Mouse (Mus musculus) liver, embryonic 11.5 days (tissue): Measurements from ENCODE around the gene Borcs6. TPM values are rescaled to one million over a fixed set of nuclear protein-coding genes. Genes with fewer than 3 reads are reported as not detected.

Source experiments
- ATAC-seq: fragments of 200-750 bp; cut with Nextera tagmentation; replicated peaks from 2 replicates; pipeline ENCODE4 v1.8.0; 2017; ENCODE audit warnings: moderate number of reproducible peaks, mild to moderate bottlenecking, moderate TSS enrichment, moderate library complexity; ENCODE audit not compliant: low FRiP score
- DNase-seq: peaks from one replicate; pipeline ENCODE4 v3.0.0-alpha.2; 2017; ENCODE audit warnings: low spot score
- H3K27ac ChIP-seq: fragments of 300-500 bp; sonication (generic); 2 replicates; pipeline ENCODE4 v1.5.1; 2014; ENCODE audit warnings: mild to moderate bottlenecking, low read depth, low read length, control low read depth
- H3K27me3 ChIP-seq: fragments of 300-500 bp; sonication (generic); replicated peaks from 2 replicates; pipeline ENCODE4 v1.6.1; 2014; ENCODE audit warnings: low read length, mixed read lengths; ENCODE audit not compliant: control insufficient read depth, insufficient read depth
- H3K36me3 ChIP-seq: fragments of 300-500 bp; sonication (generic); 2 replicates; pipeline ENCODE4 v1.6.1; 2014; ENCODE audit warnings: mild to moderate bottlenecking, low read length, moderate library complexity, mixed read lengths; ENCODE audit not compliant: control insufficient read depth, insufficient read depth
- H3K4me1 ChIP-seq: fragments of 300-500 bp; sonication (generic); replicated peaks from 2 replicates; pipeline ENCODE4 v1.6.1; 2014; ENCODE audit warnings: low read length, mixed read lengths; ENCODE audit not compliant: control insufficient read depth, insufficient read depth
- H3K4me2 ChIP-seq: fragments of 300-500 bp; sonication (generic); 2 replicates; pipeline ENCODE4 v1.6.1; 2014; ENCODE audit warnings: mild to moderate bottlenecking, control low read depth, moderate library complexity
- H3K4me3 ChIP-seq: fragments of 300-500 bp; sonication (generic); 2 replicates; pipeline ENCODE4 v1.5.1; 2014; ENCODE audit warnings: low read depth, low read length, control low read depth
- H3K9ac ChIP-seq: fragments of 300-500 bp; sonication (generic); 2 replicates; pipeline ENCODE4 v1.6.1; 2014; ENCODE audit warnings: low read depth, low read length, control low read depth
- H3K9me3 ChIP-seq: fragments of 300-500 bp; sonication (generic); 2 replicates; pipeline ENCODE4 v1.6.1; 2016; ENCODE audit warnings: low read length, inconsistent platforms, mixed read lengths; ENCODE audit not compliant: control insufficient read depth
- WGBS: fragments of 180-500 bp; shearing (Covaris S2); extraction: QIAGEN DNeasy Blood & Tissue Kit; methylation state at CpG from one replicate; pipeline ENCODE4 v1.1.7; 2014; 5-methylcytosine and 5-hydroxymethylcytosine counted together
- polyA plus RNA-seq: library from polyadenylated mRNA; unstranded; fragments of >200 nt; fragmentation: Nextera tagmentation; extraction: Ambion mirVana; gene quantifications from 2 replicates; pipeline ENCODE4 v1.2.1, GENCODE M21; 2014

The Borcs6 gene
- polyA plus RNA-seq, 1 experiment from 2014 or later, result 6.6 TPM

GRCm38 (mm10) chr11:69045531-69046394 is 13.8 kb upstream of the Borcs6 start, which contains the start of gene Aurkb:
Gene Aurkb, plus strand, starts transcription at chr11:69045647.
- WGBS, result under 1% methylated on average over 54 of the region's 54 CpGs
- DNase-seq, result peak; percentile 87

DNA sequence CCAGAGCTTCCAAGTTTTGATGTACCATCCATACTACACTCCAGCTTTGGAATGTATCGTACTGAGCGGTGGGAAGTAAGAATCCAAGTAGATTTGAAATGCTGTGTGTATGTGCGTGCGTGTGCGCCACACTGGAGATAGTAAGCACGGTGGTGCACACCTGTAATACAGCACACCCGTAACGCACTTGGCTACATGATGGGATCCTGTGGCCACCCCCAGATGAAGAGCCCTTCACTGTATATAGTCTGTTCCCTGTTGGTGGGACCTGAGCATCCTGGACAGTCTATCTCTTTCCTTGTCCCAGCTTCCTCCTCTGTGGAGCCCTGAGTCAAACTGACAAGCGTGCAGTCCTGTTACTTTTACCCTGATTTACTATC is 13.1 kb upstream of the Borcs6 start:
- H3K36me3 ChIP-seq, result peaks cover 27% of the 10 kb centered on the region
- 18% methylated on average over 9 of the region's 9 CpGs for WGBS
- ATAC-seq (no peak), DNase-seq (no peak)
- H3K4me3 ChIP-seq, result peak overlapping the region; percentile 94
- H3K4me2 ChIP-seq, result peak overlapping the region; percentile 97
- no peaks in the 10 kb centered on the region for H3K9me3 ChIP-seq
- H3K9ac ChIP-seq, result peak overlapping the region; percentile 97
- peaks cover 18% of the 10 kb centered on the region for H3K4me1 ChIP-seq
- H3K27ac ChIP-seq, result peak overlapping the region; percentile 95
- no peaks in the 10 kb centered on the region for H3K27me3 ChIP-seq

More at GRCm38 (mm10) chr11:69045531-69046394, 13.8 kb upstream of the Borcs6 start, which contains the start of gene Aurkb:
- H3K4me1 ChIP-seq, result peaks cover 18% of the 10 kb centered on the region
- peak within 1 kb of the TSS; percentile 97 for H3K4me2 ChIP-seq
- peak within 1 kb of the TSS; percentile 95 for H3K27ac ChIP-seq
- peaks cover 22% of the 10 kb centered on the region for H3K36me3 ChIP-seq
- H3K9me3 ChIP-seq, result no peaks in the 10 kb centered on the region
- H3K4me3 ChIP-seq, result peak within 1 kb of the TSS; percentile 94
- peak within 1 kb of the TSS; percentile 97 for H3K9ac ChIP-seq
- ATAC-seq, result peak; percentile 82
- H3K27me3 ChIP-seq, result no peaks in the 10 kb centered on the region

GRCm38 (mm10) chr11:69047592-69047991 is 11.9 kb upstream of the Borcs6 start:
- DNase-seq (no peak), ATAC-seq (no peak)
- Histone ChIP-seq H3K36me3 (peaks cover 31% of the 10 kb centered on the region), H3K27me3 (no peaks in the 10 kb centered on the region), H3K4me2 (peak overlapping the region; percentile 97), H3K9me3 (no peaks in the 10 kb centered on the region), H3K27ac (no peak overlapping the region), H3K4me1 (peaks cover 18% of the 10 kb centered on the region), H3K4me3 (peak overlapping the region; percentile 94), H3K9ac (peak overlapping the region; percentile 13; the same call in 1 of the 2 replicates)
- 91% methylated on average over 12 of the region's 12 CpGs for WGBS

DNA sequence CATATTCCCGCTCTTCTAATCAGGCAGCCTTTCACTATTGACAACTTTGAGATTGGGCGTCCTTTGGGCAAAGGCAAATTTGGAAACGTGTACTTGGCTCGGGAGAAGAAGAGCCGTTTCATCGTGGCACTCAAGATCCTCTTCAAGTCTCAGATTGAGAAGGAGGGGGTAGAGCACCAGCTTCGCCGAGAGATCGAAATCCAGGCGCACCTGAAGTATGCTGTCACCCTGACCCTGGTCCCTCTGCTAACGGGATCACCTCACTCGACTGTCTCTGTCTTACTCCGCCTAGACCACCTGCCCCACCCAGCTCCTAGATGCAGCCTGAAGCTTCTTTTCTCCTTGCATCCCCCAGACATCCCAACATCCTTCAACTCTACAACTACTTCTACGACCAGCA is 11.4 kb upstream of the Borcs6 start:
- Histone ChIP-seq H3K9ac (no peak overlapping the region), H3K9me3 (no peaks in the 10 kb centered on the region), H3K36me3 (peaks cover 31% of the 10 kb centered on the region), H3K4me2 (no peak overlapping the region), H3K27me3 (no peaks in the 10 kb centered on the region), H3K27ac (no peak overlapping the region), H3K4me1 (peaks cover 18% of the 10 kb centered on the region), H3K4me3 (no peak overlapping the region; the same call in 1 of the 2 replicates)
- ATAC-seq, result no peak
- no peak for DNase-seq
- WGBS, result 90% methylated on average over 14 of the region's 14 CpGs

- Histone ChIP-seq H3K36me3 (peaks cover 35% of the 10 kb centered on the region), H3K4me3 (no peak overlapping the region), H3K27me3 (no peaks in the 10 kb centered on the region), H3K4me2 (no peak overlapping the region), H3K4me1 (peaks cover 14% of the 10 kb centered on the region), H3K9me3 (no peaks in the 10 kb centered on the region), H3K27ac (no peak overlapping the region), H3K9ac (no peak overlapping the region)
- 89% methylated on average over 8 of the region's 8 CpGs for WGBS
- no peak for ATAC-seq
- DNase-seq, result no peak
Measured at GRCm38 (mm10) chr11:69050748-69051147, 8.8 kb upstream of the Borcs6 start.

GRCm38 (mm10) chr11:69051771-69052170 is 7.7 kb upstream of the Borcs6 start:
- H3K4me1 ChIP-seq, result peaks cover 11% of the 10 kb centered on the region
- no peaks in the 10 kb centered on the region for H3K27me3 ChIP-seq
- no peak for DNase-seq
- H3K27ac ChIP-seq, result no peak overlapping the region
- WGBS, result 84% methylated on average over 4 of the region's 4 CpGs
- H3K4me2 ChIP-seq, result no peak overlapping the region
- peaks cover 35% of the 10 kb centered on the region for H3K36me3 ChIP-seq
- no peak overlapping the region for H3K4me3 ChIP-seq
- H3K9me3 ChIP-seq, result no peaks in the 10 kb centered on the region
- no peak for ATAC-seq
- H3K9ac ChIP-seq, result no peak overlapping the region

- H3K27me3 ChIP-seq, result no peaks in the 10 kb centered on the region
- H3K36me3 ChIP-seq, result peaks cover 35% of the 10 kb centered on the region
- H3K4me3 ChIP-seq, result no peak overlapping the region
- H3K27ac ChIP-seq, result no peak overlapping the region
- 90% methylated on average over 2 of the region's 2 CpGs for WGBS
- no peak overlapping the region for H3K4me2 ChIP-seq
- no peak for DNase-seq
- H3K4me1 ChIP-seq, result peaks cover 5% of the 10 kb centered on the region
- no peak for ATAC-seq
- no peaks in the 10 kb centered on the region for H3K9me3 ChIP-seq
- H3K9ac ChIP-seq, result no peak overlapping the region
Measured at GRCm38 (mm10) chr11:69052824-69053421, 6.6 kb upstream of the Borcs6 start.

GRCm38 (mm10) chr11:69053848-69054247 is 5.7 kb upstream of the Borcs6 start:
- H3K27ac ChIP-seq, result no peak overlapping the region
- 68% methylated on average over 3 of the region's 3 CpGs for WGBS

More at GRCm38 (mm10) chr11:69053848-69054247, 5.7 kb upstream of the Borcs6 start:
- no peak overlapping the region for H3K4me2 ChIP-seq
- no peaks in the 10 kb centered on the region for H3K27me3 ChIP-seq
- DNase-seq (no peak), ATAC-seq (no peak)
- H3K36me3 ChIP-seq, result peaks cover 27% of the 10 kb centered on the region; the same call in 1 of the 2 replicates
- no peak overlapping the region for H3K9ac ChIP-seq
- H3K9me3 ChIP-seq, result no peaks in the 10 kb centered on the region
- H3K4me3 ChIP-seq, result no peak overlapping the region
- peaks cover 12% of the 10 kb centered on the region for H3K4me1 ChIP-seq
